Mouse (Mus musculus): ENCODE results near the gene Dcn.

Gene Dcn

GRCm38 (mm10) chr10:97479004-97479766 lies at the start of gene Dcn:
Dcn (plus strand) TSS chr10:97479609.
- peak; percentile 6 for DNase-seq

GRCm38 (mm10) chr10:97436662-97437061 lies 42.7 kb upstream of the Dcn start:
- DNase-seq, result peak; percentile 41

GRCm38 (mm10) chr10:97442300-97442699 lies 37.1 kb upstream of the Dcn start:
- no peak for DNase-seq

GRCm38 (mm10) chr10:97446486-97446885 lies 32.9 kb upstream of the Dcn start:
- no peak for DNase-seq

- DNase-seq, result no peak
Measured at GRCm38 (mm10) chr10:97452886-97453285, 26.5 kb upstream of the Dcn start.

- no peak for DNase-seq
Measured at GRCm38 (mm10) chr10:97453529-97453928, 25.9 kb upstream of the Dcn start.

GRCm38 (mm10) chr10:97456993-97457392 lies 22.4 kb upstream of the Dcn start:
- no peak for DNase-seq

- no peak for DNase-seq
Measured at GRCm38 (mm10) chr10:97466818-97467217, 12.6 kb upstream of the Dcn start.

- no peak for DNase-seq
Measured at GRCm38 (mm10) chr10:97469411-97470140, 9.8 kb upstream of the Dcn start.

GRCm38 (mm10) chr10:97475460-97475859 lies 3.9 kb upstream of the Dcn start:
- no peak for DNase-seq

GRCm38 (mm10) chr10:97478259-97478658 lies 1.1 kb upstream of the Dcn start:
- DNase-seq, result no peak

- DNase-seq, result no peak
Measured at GRCm38 (mm10) chr10:97482150-97482549, 2.7 kb downstream of the Dcn start.

- DNase-seq, result no peak
Measured at GRCm38 (mm10) chr10:97484049-97484448, 4.6 kb downstream of the Dcn start.

GRCm38 (mm10) chr10:97485151-97485550 lies 5.7 kb downstream of the Dcn start:
- DNase-seq, result no peak

GRCm38 (mm10) chr10:97486085-97486484 lies 6.7 kb downstream of the Dcn start:
- no peak for DNase-seq

GRCm38 (mm10) chr10:97487269-97487989 lies 8.0 kb downstream of the Dcn start:
- DNase-seq, result no peak

GRCm38 (mm10) chr10:97492367-97492980 lies 13.1 kb downstream of the Dcn start:
- peak; percentile 14 for DNase-seq

- no peak for DNase-seq
Measured at GRCm38 (mm10) chr10:97497646-97498045, 18.2 kb downstream of the Dcn start.

- DNase-seq, result no peak
Measured at GRCm38 (mm10) chr10:97523366-97523765, 44.0 kb downstream of the Dcn start.

- no peak for DNase-seq
Measured at GRCm38 (mm10) chr10:97535697-97536096, 56.3 kb downstream of the Dcn start.

GRCm38 (mm10) chr10:97536921-97537320 lies 57.5 kb downstream of the Dcn start:
- DNase-seq, result no peak

GRCm38 (mm10) chr10:97538202-97538601 lies 58.8 kb downstream of the Dcn start:
- DNase-seq, result no peak

GRCm38 (mm10) chr10:97547740-97548139 lies 68.3 kb downstream of the Dcn start:
- no peak for DNase-seq

Measured in layer of hippocampus, adult 9-11 months (tissue).